Mouse (Mus musculus) testis, adult 2 months (tissue): ENCODE measurements at regions not wholly inside any gene's neighbourhood (a gene's known extent, or its start where the extent isn't known, plus 50 kb on each side); places are given as distances from the start of the nearest gene placed in this dataset.

ENCODE experiments used
- CTCF ChIP-seq: fragments of 200-500 bp; IDR thresholded peaks from 2 replicates; pipeline ENCODE4 v1.5.1; 2012; ENCODE audit warnings: low read depth, mild to moderate bottlenecking, inconsistent platforms, low read length, moderate library complexity; ENCODE audit not compliant: control insufficient read depth, insufficient read depth, insufficient replicate concordance
- POLR2A ChIP-seq: fragments of 200-500 bp; IDR thresholded peaks from 2 replicates; pipeline ENCODE4 v1.6.1; 2012; ENCODE audit warnings: low read depth, mild to moderate bottlenecking, inconsistent platforms, low read length, moderate library complexity; ENCODE audit not compliant: control insufficient read depth

- no peak for TF ChIP-seq POLR2A
- TF ChIP-seq CTCF: no peak
Observed at GRCm38 (mm10) chr10:21446641-21447040, 69.5 kb downstream of the Aldh8a1 start.
